Mouse (Mus musculus) thymus, adult 2 months (tissue): ENCODE results near the gene Olfr1357.

Source experiments
- CTCF ChIP-seq: fragments of 200-500 bp; IDR thresholded peaks from 2 replicates; pipeline ENCODE4 v1.5.1; 2012; ENCODE audit warnings: mild to moderate bottlenecking, control low read depth, low read length, moderate library complexity, borderline replicate concordance; ENCODE audit not compliant: control insufficient read depth, poor library complexity, insufficient read depth; ENCODE audit errors: extremely low read depth
- POLR2A ChIP-seq: fragments of 200-500 bp; IDR thresholded peaks from 2 replicates; pipeline ENCODE4 v1.6.1; 2012; ENCODE audit warnings: mild to moderate bottlenecking, low read length, control low read depth, moderate library complexity; ENCODE audit not compliant: control insufficient read depth, poor library complexity, insufficient read depth; ENCODE audit errors: extremely low read depth

DNA sequence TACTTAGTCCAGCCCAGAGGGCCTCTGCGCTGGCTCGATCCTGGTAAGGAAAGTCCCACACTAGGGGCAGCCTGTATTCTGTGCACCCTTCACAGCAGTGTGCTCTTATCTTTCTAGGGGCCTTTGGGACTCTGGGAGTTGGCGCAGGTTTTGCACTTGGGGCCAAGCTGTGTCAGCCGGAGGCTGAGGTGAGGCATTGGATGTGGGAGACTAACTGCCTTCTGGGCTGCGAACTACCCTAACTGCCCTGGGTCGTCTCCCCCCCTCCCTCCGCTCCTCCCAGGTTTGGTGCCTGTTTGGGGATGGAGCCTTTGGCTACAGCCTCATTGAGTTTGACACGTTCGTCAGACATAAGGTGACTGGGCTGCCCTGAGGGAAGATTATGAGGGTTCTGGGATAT is 34.5 kb downstream of the Olfr1357 start:
- TF ChIP-seq POLR2A: no peak
- TF ChIP-seq CTCF: no peak
